Mouse (Mus musculus) brain, embryonic 18.5 days (tissue): ENCODE results near the gene Kcnh6.
A peak's percentile ranks its signal among the peaks of the same experiment; 100 is the strongest.

ENCODE experiments used
- DNase-seq: peaks from one replicate; pipeline ENCODE4 v3.0.0-alpha.2; 2012; ENCODE audit warnings: low read depth, low spot score

Gene Kcnh6

DNA sequence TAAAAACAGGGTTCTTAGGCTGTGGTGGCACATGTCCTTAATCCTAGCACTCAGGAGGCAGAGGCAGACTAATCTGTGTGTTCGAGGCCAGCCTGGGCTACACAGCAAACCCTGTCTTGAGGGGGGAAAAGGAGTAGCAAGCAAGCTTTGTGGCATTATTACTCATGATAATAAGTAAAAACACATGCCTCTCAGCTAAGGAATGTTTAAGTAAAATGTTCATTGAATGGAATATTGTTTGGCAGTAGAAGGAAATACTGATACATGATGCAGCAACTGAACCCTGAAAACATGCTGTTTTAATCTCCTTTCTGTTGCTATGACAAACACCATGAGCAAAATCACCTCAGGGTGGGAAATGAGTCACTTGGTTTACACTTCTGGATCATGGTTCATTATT lies 53.4 kb downstream of the Kcnh6 start:
- DNase-seq: no peak

DNA sequence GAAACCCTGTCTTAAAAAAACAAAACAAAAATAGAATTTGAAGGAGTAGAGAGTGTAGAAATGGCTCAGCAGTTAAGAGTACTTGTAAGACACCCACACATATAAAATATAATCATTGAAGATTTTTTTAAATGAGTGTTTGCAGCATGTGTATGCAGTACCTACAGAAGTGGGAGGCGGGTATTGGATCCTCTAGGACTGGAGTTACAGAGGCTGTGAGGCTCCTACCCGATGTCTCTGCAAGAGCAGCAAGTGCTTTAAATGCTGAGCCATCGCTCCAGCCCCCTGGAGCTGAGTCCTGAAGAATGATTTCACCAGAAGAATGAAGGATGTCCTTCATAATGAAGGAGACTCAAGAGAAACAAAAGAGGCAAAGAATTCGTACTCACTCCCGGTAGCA lies 55.8 kb downstream of the Kcnh6 start:
- DNase-seq: no peak

- no peak for DNase-seq
Measured at GRCm38 (mm10) chr11:106065073-106065922, 57.4 kb downstream of the Kcnh6 start.

DNA sequence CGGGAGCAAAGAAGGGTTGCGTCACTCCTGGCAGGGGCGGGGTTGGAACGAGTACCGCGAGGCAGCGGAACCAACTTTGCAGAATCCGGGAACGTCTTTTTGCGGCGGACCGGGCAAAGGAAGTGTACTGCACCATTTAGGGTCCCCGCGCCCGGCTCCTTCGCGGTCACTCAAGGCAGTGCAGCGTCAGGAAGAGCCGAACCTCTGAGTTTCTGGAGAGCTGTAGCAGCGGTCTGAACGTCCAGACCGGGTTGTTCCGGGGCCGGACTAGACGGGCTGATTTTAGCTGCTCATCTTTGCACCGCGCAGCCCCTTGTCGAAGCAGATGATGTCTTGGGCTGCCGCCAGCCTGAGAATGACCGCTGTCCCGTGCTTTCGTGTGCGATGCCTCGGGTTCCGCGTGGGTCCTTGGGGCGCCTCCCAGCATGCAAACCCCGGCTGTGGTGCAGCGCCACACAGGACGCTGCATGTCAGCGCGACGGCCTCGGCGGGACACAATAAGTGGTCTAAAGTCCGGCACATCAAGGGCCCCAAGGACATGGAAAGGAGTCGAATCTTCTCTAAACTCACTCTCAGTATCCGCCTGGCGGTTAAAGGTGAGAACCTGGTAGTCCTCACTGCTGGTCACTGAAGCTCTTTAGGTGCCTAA lies 58.1 kb downstream of the Kcnh6 start, which contains the start of gene Taco1:
Taco1 (plus strand) TSS at position 139 of the 649 bp plus-strand sequence.
- DNase-seq: peak; percentile 86

- DNase-seq: peak; percentile 10
Measured at GRCm38 (mm10) chr11:106066616-106067015, 58.7 kb downstream of the Kcnh6 start.

- no peak for DNase-seq
Measured at GRCm38 (mm10) chr11:106073774-106074173, 65.8 kb downstream of the Kcnh6 start.

DNA sequence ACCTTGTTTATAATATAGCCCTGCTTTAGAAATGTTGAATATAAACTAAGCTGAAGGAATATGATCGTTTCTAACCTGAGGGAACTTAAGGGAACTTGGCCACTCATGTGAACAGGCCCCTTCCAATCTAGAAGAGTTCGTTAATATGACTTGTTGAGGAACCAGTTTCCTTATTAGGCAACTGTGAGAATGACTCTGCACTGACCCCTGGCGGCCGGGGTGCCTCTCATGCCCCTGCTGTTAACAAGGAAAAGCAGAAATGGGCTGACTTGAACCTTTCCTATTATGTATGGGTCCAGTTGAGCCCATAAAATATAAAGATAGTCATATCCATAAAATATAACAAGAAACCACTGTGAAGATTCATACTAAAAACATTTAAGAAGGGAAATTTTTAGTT lies 68.4 kb downstream of the Kcnh6 start:
- DNase-seq: peak; percentile 6
